8 mouse cellular contexts compared by ENCODE assay signal in the genomic region with DNA sequence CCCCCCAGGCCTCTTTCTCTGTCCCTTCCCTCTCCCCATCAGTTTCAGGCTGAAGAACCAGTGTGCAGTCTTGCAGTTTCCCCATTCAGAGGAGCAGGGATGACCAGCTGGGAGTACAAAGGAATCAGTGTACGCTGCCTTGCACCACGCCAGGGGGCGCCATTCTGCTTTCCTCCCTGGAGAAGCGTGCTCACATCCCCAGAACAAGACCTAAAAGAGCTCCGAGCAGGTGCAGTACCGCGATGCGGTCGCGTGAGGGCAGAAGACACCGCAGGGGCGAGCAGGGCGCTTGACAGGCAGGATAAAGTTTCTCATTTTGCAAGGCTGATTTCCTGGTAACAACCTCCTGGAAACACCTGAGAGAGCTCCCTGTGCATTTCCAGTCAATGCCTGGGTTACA. TPM values are rescaled to one million over a fixed set of nuclear protein-coding genes. Genes with fewer than 3 reads are reported as not detected.
DNase-seq lines count a peak whose midpoint lies in the region; ATAC-seq and TF ChIP-seq lines count a peak whose summit lies in the region.

No protein-coding gene starts in this region.

- H3K9me3 ChIP-seq in embryonic facial prominence, embryonic 13.5 days = no peaks in the 10 kb centered on the region
- no peaks in the 10 kb centered on the region for H3K9me3 ChIP-seq in limb, embryonic 11.5 days (ENCODE audit: control insufficient read depth, low read length)
- H3K9me3 ChIP-seq in midbrain, postnatal 0 days (ENCODE audit: low read length) = no peaks in the 10 kb centered on the region

- peak; percentile 90 for DNase-seq in A20 (ENCODE audit: low read depth, low spot score)
- DNase-seq in adrenal gland, postnatal 36 days = peak; percentile 95 to 96
- DNase-seq in heart, adult 18-20 months = peak; percentile 88 to 96
- DNase-seq in kidney, adult 2 months = peak; percentile 95
- DNase-seq in limb, embryonic 11.5 days (ENCODE audit: low spot score) = peak; percentile 98
- DNase-seq in midbrain, postnatal 0 days (ENCODE audit: low spot score) = peak; percentile 89
- DNase-seq in spleen, postnatal 4 days (ENCODE audit: low spot score in 2 of 2) = peak; percentile 94 to 98

- no peaks in the 10 kb centered on the region for H3K4me1 ChIP-seq in embryonic facial prominence, embryonic 13.5 days
- no peaks in the 10 kb centered on the region for H3K4me1 ChIP-seq in kidney, adult 2 months (ENCODE audit: control insufficient read depth, insufficient read depth, low read length)
- no peaks in the 10 kb centered on the region for H3K4me1 ChIP-seq in limb, embryonic 11.5 days (ENCODE audit: control insufficient read depth, insufficient read depth, low read length)
- H3K4me1 ChIP-seq in midbrain, postnatal 0 days (ENCODE audit: insufficient read depth, low read length) = no peaks in the 10 kb centered on the region

- no peak overlapping the region for H3K27ac ChIP-seq in embryonic facial prominence, embryonic 13.5 days
- no peak overlapping the region for H3K27ac ChIP-seq in kidney, adult 2 months (ENCODE audit: insufficient read depth, low read depth, low read length)
- no peak overlapping the region for H3K27ac ChIP-seq in limb, embryonic 11.5 days (replicated peaks; ENCODE audit: low read depth, low read length)
- H3K27ac ChIP-seq in midbrain, postnatal 0 days (ENCODE audit: low read depth, low read length) = no peak overlapping the region

- ATAC-seq in embryonic facial prominence, embryonic 13.5 days (ENCODE audit: insufficient number of reproducible peaks, insufficient read depth, low FRiP score, low TSS enrichment, low read depth) = 0 out of 2 replicates have a peak, but pooled peaks have one; percentile 76
- ATAC-seq in limb, embryonic 11.5 days (ENCODE audit: insufficient number of reproducible peaks, low FRiP score, low TSS enrichment, low read depth) = 0 out of 2 replicates have a peak, but pooled peaks have one; percentile 47
- peak; percentile 66 for ATAC-seq in midbrain, postnatal 0 days (ENCODE audit: low FRiP score)

- H3K4me3 ChIP-seq in embryonic facial prominence, embryonic 13.5 days = no peak overlapping the region
- H3K4me3 ChIP-seq in kidney, adult 2 months (ENCODE audit: insufficient read depth, low read depth, low read length) = no peak overlapping the region
- no peak overlapping the region for H3K4me3 ChIP-seq in limb, embryonic 11.5 days (ENCODE audit: low read depth, low read length)
- no peak overlapping the region for H3K4me3 ChIP-seq in midbrain, postnatal 0 days (ENCODE audit: low read depth, low read length)

- TF ChIP-seq POLR2A in kidney, adult 2 months (IDR thresholded peaks at IDR 0.05; ENCODE audit: low read depth, low read length) = no peak

- WGBS in embryonic facial prominence, embryonic 13.5 days = 1% methylated on average over 13 of the region's 13 CpGs
- under 1% methylated on average over 13 of the region's 13 CpGs for WGBS in kidney, adult 2 months
- WGBS in limb, embryonic 11.5 days = under 1% methylated on average over 13 of the region's 13 CpGs
- WGBS in midbrain, postnatal 0 days = under 1% methylated on average over 13 of the region's 13 CpGs

- H3K36me3 ChIP-seq in embryonic facial prominence, embryonic 13.5 days = no peaks in the 10 kb centered on the region
- no peaks in the 10 kb centered on the region for H3K36me3 ChIP-seq in kidney, adult 2 months (ENCODE audit: control insufficient read depth, insufficient read depth, low read length)
- no peaks in the 10 kb centered on the region for H3K36me3 ChIP-seq in limb, embryonic 11.5 days (ENCODE audit: control insufficient read depth, insufficient read depth, low read length)
- H3K36me3 ChIP-seq in midbrain, postnatal 0 days (ENCODE audit: insufficient read depth, low read length) = no peaks in the 10 kb centered on the region

- TF ChIP-seq CTCF in kidney, adult 2 months (conservative IDR thresholded peaks at IDR 0.05; ENCODE audit: insufficient read depth, insufficient read length, low read depth, low read length) = peak; percentile 99
- peak; percentile 98 for TF ChIP-seq CTCF in midbrain, postnatal 0 days (IDR thresholded peaks at IDR 0.05)

- no peaks in the 10 kb centered on the region for H3K27me3 ChIP-seq in embryonic facial prominence, embryonic 13.5 days
- no peaks in the 10 kb centered on the region for H3K27me3 ChIP-seq in kidney, adult 2 months (replicated peaks; ENCODE audit: control insufficient read depth, insufficient read depth, low read length)
- no peaks in the 10 kb centered on the region for H3K27me3 ChIP-seq in limb, embryonic 11.5 days (ENCODE audit: control insufficient read depth, insufficient read depth, low read length)
- no peaks in the 10 kb centered on the region for H3K27me3 ChIP-seq in midbrain, postnatal 0 days (ENCODE audit: insufficient read depth, low read length)

- H3K9ac ChIP-seq in embryonic facial prominence, embryonic 13.5 days = no peak overlapping the region
- H3K9ac ChIP-seq in limb, embryonic 11.5 days (ENCODE audit: low read length) = no peak overlapping the region
- H3K9ac ChIP-seq in midbrain, postnatal 0 days (replicated peaks; ENCODE audit: low read length, poor library complexity, severe bottlenecking) = no peak overlapping the region

- no peak overlapping the region for H3K4me2 ChIP-seq in embryonic facial prominence, embryonic 13.5 days
- H3K4me2 ChIP-seq in limb, embryonic 11.5 days (ENCODE audit: low read depth, severe bottlenecking) = no peak overlapping the region
- H3K4me2 ChIP-seq in midbrain, postnatal 0 days (ENCODE audit: low read depth, low read length, poor library complexity, severe bottlenecking) = no peak overlapping the region

RNA-seq across cellular contexts. Expression of a gene that starts 0.6 kb away (rescaled TPM):
- not detected for total RNA-seq in adrenal gland, postnatal 36 days (2021)
- polyA plus RNA-seq in embryonic facial prominence, embryonic 13.5 days (2015; fragmentation: Nextera tagmentation; extraction: Ambion mirVana) = not detected in 2 replicates
- total RNA-seq in heart, adult 18-20 months (2021) = not detected
- 0.09 TPM in 1 of 2 replicates, not detected in the other for polyA plus RNA-seq in kidney, adult 2 months (2012; rRNA removed)
- not detected in 2 replicates for polyA plus RNA-seq in limb, embryonic 11.5 days (2014; fragmentation: Nextera tagmentation; extraction: Ambion mirVana)
- total RNA-seq in midbrain, postnatal 0 days (2014; rRNA removed) = not detected in 2 replicates
- 0.19 TPM in 1 of 2 replicates, not detected in the other for polyA plus RNA-seq in midbrain, postnatal 0 days (2015; fragmentation: Nextera tagmentation; extraction: Ambion mirVana)

RNA-seq across cellular contexts. Expression of a gene that starts 8.2 kb away (rescaled TPM):
- total RNA-seq in adrenal gland, postnatal 36 days (2021) = not detected
- 0.39 and 2.8 TPM in 2 replicates for polyA plus RNA-seq in embryonic facial prominence, embryonic 13.5 days (2015; fragmentation: Nextera tagmentation; extraction: Ambion mirVana)
- total RNA-seq in heart, adult 18-20 months (2021) = not detected
- not detected in 2 replicates for polyA plus RNA-seq in kidney, adult 2 months (2012; rRNA removed)
- polyA plus RNA-seq in limb, embryonic 11.5 days (2014; fragmentation: Nextera tagmentation; extraction: Ambion mirVana) = 1.5 and 2.8 TPM in 2 replicates
- total RNA-seq in midbrain, postnatal 0 days (2014; rRNA removed) = not detected in 2 replicates
- polyA plus RNA-seq in midbrain, postnatal 0 days (2015; fragmentation: Nextera tagmentation; extraction: Ambion mirVana) = not detected in 2 replicates

RNA-seq across cellular contexts. Expression of a gene that starts 25.0 kb away (rescaled TPM):
- 10 to 100 TPM; 18.5 to 29.9 TPM for total RNA-seq in adrenal gland, postnatal 36 days (2021)
- 21.1 and 21.4 TPM in 2 replicates for polyA plus RNA-seq in embryonic facial prominence, embryonic 13.5 days (2015; fragmentation: Nextera tagmentation; extraction: Ambion mirVana)
- total RNA-seq in heart, adult 18-20 months (2021) = 1 to 10 TPM; 5.7 to 7.2 TPM
- 33.7 and 38.0 TPM in 2 replicates for polyA plus RNA-seq in kidney, adult 2 months (2012; rRNA removed)
- polyA plus RNA-seq in limb, embryonic 11.5 days (2014; fragmentation: Nextera tagmentation; extraction: Ambion mirVana) = 13.7 and 17.2 TPM in 2 replicates
- 4.7 and 5.0 TPM in 2 replicates for total RNA-seq in midbrain, postnatal 0 days (2014; rRNA removed)
- polyA plus RNA-seq in midbrain, postnatal 0 days (2015; fragmentation: Nextera tagmentation; extraction: Ambion mirVana) = 7.2 and 7.5 TPM in 2 replicates

RNA-seq across cellular contexts. Expression of a gene that starts 39.6 kb away (rescaled TPM):
- total RNA-seq in adrenal gland, postnatal 36 days (2021) = not detected
- 21.0 and 22.9 TPM in 2 replicates for polyA plus RNA-seq in embryonic facial prominence, embryonic 13.5 days (2015; fragmentation: Nextera tagmentation; extraction: Ambion mirVana)
- total RNA-seq in heart, adult 18-20 months (2021) = under 1 TPM in 1 of 2 experiments, not detected in 1; 0.62 TPM
- polyA plus RNA-seq in kidney, adult 2 months (2012; rRNA removed) = 37.5 and 44.1 TPM in 2 replicates
- 13.6 and 13.9 TPM in 2 replicates for polyA plus RNA-seq in limb, embryonic 11.5 days (2014; fragmentation: Nextera tagmentation; extraction: Ambion mirVana)
- 0.77 TPM in 1 of 2 replicates, not detected in the other for total RNA-seq in midbrain, postnatal 0 days (2014; rRNA removed)
- polyA plus RNA-seq in midbrain, postnatal 0 days (2015; fragmentation: Nextera tagmentation; extraction: Ambion mirVana) = not detected in 2 replicates
